ENCODE assay signal across 15 mouse cellular contexts in genomic region chr1:88478205-88478604, GRCm38 (mm10). TPM values are rescaled to one million over a fixed set of nuclear protein-coding genes. Genes with fewer than 3 reads are reported as not detected.
DNase-seq lines count a peak whose midpoint lies in the region; ATAC-seq and TF ChIP-seq lines count a peak whose summit lies in the region.
"Had no signal": no experiment of that assay in that cellular context is flagged by ENCODE, and none has a peak within 500 bp of the region (broad histone marks: within the 10 kb centered on the region; RNA-seq: fewer than 3 reads in every experiment).

No protein-coding gene starts in this region.

- no peaks in the 10 kb centered on the region for H3K27me3 ChIP-seq in neural tube, embryonic 11.5 days (ENCODE audit: control insufficient read depth, insufficient read depth, low read length)
- H3K27me3 ChIP-seq in hindbrain, embryonic 13.5 days = no peaks in the 10 kb centered on the region
- H3K27me3 ChIP-seq in myocyte (ENCODE audit: control insufficient read depth, insufficient read depth, insufficient read length) = no peaks in the 10 kb centered on the region
- no peaks in the 10 kb centered on the region for H3K27me3 ChIP-seq in heart, embryonic 12.5 days (replicated peaks)
- H3K27me3 ChIP-seq: stomach, embryonic 15.5 days had no signal

- DNase-seq in frontal cortex, postnatal 10 days (ENCODE audit: low spot score in 2 of 2) = peak; percentile 27 to 38
- DNase-seq in neural tube, embryonic 11.5 days (ENCODE audit: low spot score) = peak; percentile 54
- no peak for DNase-seq in neural tube, embryonic 10.5 days (ENCODE audit: extremely low spot score, low spot score)
- DNase-seq in adrenal gland, adult 18-20 months (ENCODE audit: low spot score in 2 of 2) = no peak
- DNase-seq: B cell, adult 2 months; kidney, adult 2 months; layer of hippocampus, adult 9-11 months had no signal

- no peaks in the 10 kb centered on the region for H3K36me3 ChIP-seq in neural tube, embryonic 11.5 days (ENCODE audit: control insufficient read depth, insufficient read depth, low read length)
- H3K36me3 ChIP-seq in hindbrain, embryonic 13.5 days = no peaks in the 10 kb centered on the region
- no peaks in the 10 kb centered on the region for H3K36me3 ChIP-seq in myocyte (ENCODE audit: control insufficient read depth, insufficient read depth)
- no peaks in the 10 kb centered on the region for H3K36me3 ChIP-seq in heart, embryonic 12.5 days
- H3K36me3 ChIP-seq: G1E; stomach, embryonic 15.5 days had no signal

- H3K4me3 ChIP-seq in neural tube, embryonic 11.5 days (ENCODE audit: low read depth, low read length) = no peak overlapping the region
- H3K4me3 ChIP-seq in hindbrain, embryonic 13.5 days = no peak overlapping the region
- no peak overlapping the region for H3K4me3 ChIP-seq in myocyte
- H3K4me3 ChIP-seq in heart, embryonic 12.5 days = no peak overlapping the region
- H3K4me3 ChIP-seq: stomach, embryonic 15.5 days had no signal

- ATAC-seq in frontal cortex, adult (ENCODE audit: low TSS enrichment) = no peak
- ATAC-seq in neural tube, embryonic 11.5 days (ENCODE audit: insufficient read depth, low FRiP score, low TSS enrichment) = no peak
- peak; percentile 22; the same call in 1 of the 2 replicates for ATAC-seq in hindbrain, embryonic 13.5 days (ENCODE audit: low FRiP score)
- no peak for ATAC-seq in heart, embryonic 12.5 days (ENCODE audit: insufficient number of reproducible peaks, low FRiP score)
- ATAC-seq: activated CD4-positive, CD25-positive, alpha-beta regulatory T cell, adult 4 months had no signal

- WGBS in neural tube, embryonic 11.5 days = 20% methylated on average over 2 of the region's 2 CpGs
- 6% methylated on average over 2 of the region's 2 CpGs for WGBS in hindbrain, embryonic 13.5 days
- 72% methylated on average over 2 of the region's 2 CpGs for WGBS in heart, embryonic 12.5 days

- no peak overlapping the region for H3ac ChIP-seq in myocyte (ENCODE audit: control insufficient read depth, insufficient read length)

- no peaks in the 10 kb centered on the region for H3K79me2 ChIP-seq in myocyte (ENCODE audit: control insufficient read depth, insufficient read depth)

- H3K27ac ChIP-seq in neural tube, embryonic 11.5 days (ENCODE audit: low read depth, low read length) = no peak overlapping the region
- H3K27ac ChIP-seq in hindbrain, embryonic 13.5 days = no peak overlapping the region
- no peak overlapping the region for H3K27ac ChIP-seq in heart, embryonic 12.5 days (ENCODE audit: poor library complexity, severe bottlenecking)
- H3K27ac ChIP-seq: stomach, embryonic 15.5 days had no signal

- no peaks in the 10 kb centered on the region for H3K9me3 ChIP-seq in neural tube, embryonic 11.5 days (ENCODE audit: control insufficient read depth, low read length)
- no peaks in the 10 kb centered on the region for H3K9me3 ChIP-seq in hindbrain, embryonic 13.5 days
- H3K9me3 ChIP-seq in heart, embryonic 12.5 days (replicated peaks) = no peaks in the 10 kb centered on the region
- H3K9me3 ChIP-seq: G1E; stomach, embryonic 15.5 days had no signal

- H3K4me1 ChIP-seq in neural tube, embryonic 11.5 days (ENCODE audit: control insufficient read depth, insufficient read depth, low read length) = no peaks in the 10 kb centered on the region
- H3K4me1 ChIP-seq in hindbrain, embryonic 13.5 days (replicated peaks) = peaks cover 47% of the 10 kb centered on the region
- H3K4me1 ChIP-seq in heart, embryonic 12.5 days (replicated peaks) = peaks cover 32% of the 10 kb centered on the region

- H3K4me2 ChIP-seq in neural tube, embryonic 11.5 days (ENCODE audit: low read depth) = no peak overlapping the region
- H3K4me2 ChIP-seq in hindbrain, embryonic 13.5 days = no peak overlapping the region
- no peak overlapping the region for H3K4me2 ChIP-seq in myocyte (ENCODE audit: low read depth)
- H3K4me2 ChIP-seq in heart, embryonic 12.5 days = no peak overlapping the region
- H3K4me2 ChIP-seq: stomach, embryonic 15.5 days had no signal

- no peak overlapping the region for H3K9ac ChIP-seq in neural tube, embryonic 11.5 days (ENCODE audit: low read length)
- H3K9ac ChIP-seq in hindbrain, embryonic 13.5 days = peak overlapping the region; percentile 15; the same call in 1 of the 2 replicates
- no peak overlapping the region for H3K9ac ChIP-seq in heart, embryonic 12.5 days
- H3K9ac ChIP-seq: stomach, embryonic 15.5 days had no signal

- TF ChIP-seq POLR2A in myocyte (IDR thresholded peaks at IDR 0.05; ENCODE audit: insufficient read length, low read depth) = no peak

TF ChIP-seq in myocyte, 11 proteins besides CTCF, POLR2A, EP300 and RAD21:
- TF ChIP-seq SRF (IDR thresholded peaks at IDR 0.05; ENCODE audit: control insufficient read depth, insufficient read length, low read depth) (no peak), E2F4 (IDR thresholded peaks at IDR 0.05; ENCODE audit: insufficient read depth) (no peak), POLR2AphosphoS2 (IDR thresholded peaks at IDR 0.05; ENCODE audit: insufficient read length, low read depth) (no peak), REST (IDR thresholded peaks at IDR 0.05; ENCODE audit: insufficient read depth, insufficient read length) (no peak), MYOD1 (IDR thresholded peaks at IDR 0.05; ENCODE audit: control insufficient read depth in 1 of 3, insufficient read length in 2 of 3, low read depth in 2 of 3) (peak in 2 of 3 experiments; percentile 63 to 67)

RNA-seq across cellular contexts. Expression of gene Glrp1, which starts 31.7 kb away (rescaled TPM):
- polyA plus RNA-seq in neural tube, embryonic 11.5 days (2014; fragmentation: Nextera tagmentation; extraction: Ambion mirVana) = not detected in 2 replicates
- not detected in 2 replicates for polyA plus RNA-seq in hindbrain, embryonic 13.5 days (2015; fragmentation: Nextera tagmentation; extraction: Ambion mirVana)
- polyA plus RNA-seq in myocyte (2012; fragmentation: generic; extraction: Trizol) = 5.0 TPM
- not detected for total RNA-seq in adrenal gland, adult 18-20 months (2021)
- polyA plus RNA-seq in heart, embryonic 12.5 days (2016; fragmentation: Nextera tagmentation; extraction: Ambion mirVana) = 0.09 and 0.11 TPM in 2 replicates
- total RNA-seq: heart, postnatal 25 days had no signal
- polyA plus RNA-seq: activated CD4-positive, CD25-positive, alpha-beta regulatory T cell, adult 4 months; G1E; kidney, adult 2 months; stomach, embryonic 15.5 days had no signal

Comparison
In these comparisons a context has a peak if more than half of its experiments do, and no peak if none do; other contexts are left out.
1. DNase-seq: peak in frontal cortex, postnatal 10 days (2 of 2) and neural tube, embryonic 11.5 days (single experiment); none in neural tube, embryonic 10.5 days (single experiment) and adrenal gland, adult 18-20 months (0 of 2).